Mouse (Mus musculus) liver, embryonic 15.5 days (tissue): ENCODE measurements around the gene Tns4. TPM values are rescaled to one million over a fixed set of nuclear protein-coding genes. Genes with fewer than 3 reads are reported as not detected.

Source experiments
- ATAC-seq: fragments of 200-750 bp; cut with Nextera tagmentation; 2 replicates; pipeline ENCODE4 v1.8.0; 2017; ENCODE audit warnings: moderate number of reproducible peaks, mild to moderate bottlenecking, moderate library complexity; ENCODE audit not compliant: insufficient read depth
- H3K27ac ChIP-seq: fragments of 300-500 bp; sonication (generic); replicated peaks from 2 replicates; pipeline ENCODE4 v1.5.1; 2015; ENCODE audit warnings: mild to moderate bottlenecking, inconsistent platforms
- H3K27me3 ChIP-seq: fragments of 300-500 bp; sonication (generic); 2 replicates; pipeline ENCODE4 v1.6.1; 2015; ENCODE audit warnings: mild to moderate bottlenecking, inconsistent platforms
- H3K36me3 ChIP-seq: fragments of 300-500 bp; sonication (generic); replicated peaks from 2 replicates; pipeline ENCODE4 v1.6.1; 2015; ENCODE audit warnings: moderate library complexity, mild to moderate bottlenecking, inconsistent platforms
- H3K4me1 ChIP-seq: fragments of 300-500 bp; sonication (generic); replicated peaks from 2 replicates; pipeline ENCODE4 v1.6.1; 2015; ENCODE audit warnings: inconsistent platforms
- H3K4me2 ChIP-seq: fragments of 300-500 bp; sonication (generic); 2 replicates; pipeline ENCODE4 v1.6.1; 2015; ENCODE audit warnings: moderate library complexity, mild to moderate bottlenecking, inconsistent platforms
- H3K4me3 ChIP-seq: fragments of 300-500 bp; sonication (generic); replicated peaks from 2 replicates; pipeline ENCODE4 v1.5.1; 2015; ENCODE audit warnings: mild to moderate bottlenecking, inconsistent platforms
- H3K9ac ChIP-seq: fragments of 300-500 bp; sonication (generic); 2 replicates; pipeline ENCODE4 v1.6.1; 2015; ENCODE audit warnings: moderate library complexity, mild to moderate bottlenecking, inconsistent platforms
- H3K9me3 ChIP-seq: fragments of 300-500 bp; sonication (generic); replicated peaks from 2 replicates; pipeline ENCODE4 v1.6.1; 2016; ENCODE audit warnings: inconsistent platforms
- WGBS: fragments of 180-500 bp; shearing (Covaris S2); methylation state at CpG from one replicate; pipeline ENCODE4 v1.1.7; 2015; ENCODE audit warnings: mixed read lengths; ENCODE audit not compliant: insufficient replicate concordance; 5-methylcytosine and 5-hydroxymethylcytosine counted together
- polyA plus RNA-seq: library from polyadenylated mRNA; unstranded; fragments of >200 nt; fragmentation: Nextera tagmentation; extraction: Ambion mirVana; gene quantifications from 2 replicates; pipeline ENCODE4 v1.2.1, GENCODE M21; 2015

Gene Tns4
- polyA plus RNA-seq, 1 experiment from 2014 or later, result 0.29 TPM

DNA sequence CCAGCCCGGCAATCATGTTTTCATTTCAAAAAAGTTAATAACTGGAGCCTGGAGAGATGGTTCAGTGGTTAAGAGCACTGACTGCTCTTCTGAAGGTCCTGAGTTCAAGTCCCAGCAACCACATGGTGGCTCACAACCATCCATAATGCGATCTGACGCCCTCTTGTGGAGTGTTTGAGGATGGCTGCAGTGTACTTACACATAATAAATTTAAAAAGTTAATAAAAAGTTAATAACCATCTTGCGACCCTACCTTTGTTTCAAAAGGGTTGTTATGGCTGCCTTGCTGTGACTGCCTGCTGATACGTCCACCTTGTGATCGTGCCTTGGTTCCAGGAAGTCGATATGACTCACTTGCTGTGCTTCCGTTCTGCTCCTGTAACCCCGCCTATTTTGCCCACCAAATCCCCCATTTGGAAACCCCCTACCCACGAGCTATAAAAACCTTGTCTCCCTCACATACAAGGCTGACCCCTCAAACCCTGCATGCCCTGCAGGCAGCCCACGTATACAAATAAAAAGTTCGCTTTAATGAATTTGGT lies 62.1 kb downstream of the Tns4 start:
- Histone ChIP-seq H3K9me3 (no peaks in the 10 kb centered on the region), H3K4me2 (no peak overlapping the region), H3K4me3 (no peak overlapping the region), H3K9ac (no peak overlapping the region), H3K27ac (no peak overlapping the region), H3K4me1 (peaks cover 18% of the 10 kb centered on the region), H3K27me3 (no peaks in the 10 kb centered on the region), H3K36me3 (peaks cover 7% of the 10 kb centered on the region)
- 61% methylated on average over 12 of the region's 12 CpGs for WGBS
- no peak for ATAC-seq

DNA sequence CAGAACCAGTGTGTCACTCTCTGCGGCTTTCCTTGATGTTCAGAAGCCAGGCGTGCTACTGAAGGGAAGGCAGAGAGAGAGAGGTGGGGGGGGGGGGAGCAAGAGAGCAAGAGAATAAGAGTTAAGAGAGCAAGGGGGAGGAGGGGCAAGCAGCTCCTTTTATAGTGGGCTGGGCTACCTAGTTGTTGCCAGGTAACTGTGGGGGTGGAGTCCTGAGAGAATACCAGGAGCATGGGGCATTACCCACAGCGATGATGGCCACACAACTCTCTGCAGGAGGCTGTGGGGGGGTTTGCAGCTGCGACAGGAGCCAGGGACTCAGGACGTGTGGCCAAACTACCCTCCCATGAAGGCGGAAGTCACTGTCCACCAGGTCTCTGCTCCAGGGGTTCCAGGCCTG lies 63.2 kb downstream of the Tns4 start:
- ATAC-seq, result no peak
- WGBS, result 72% methylated on average over 6 of the region's 6 CpGs
- H3K9ac ChIP-seq, result no peak overlapping the region

DNA sequence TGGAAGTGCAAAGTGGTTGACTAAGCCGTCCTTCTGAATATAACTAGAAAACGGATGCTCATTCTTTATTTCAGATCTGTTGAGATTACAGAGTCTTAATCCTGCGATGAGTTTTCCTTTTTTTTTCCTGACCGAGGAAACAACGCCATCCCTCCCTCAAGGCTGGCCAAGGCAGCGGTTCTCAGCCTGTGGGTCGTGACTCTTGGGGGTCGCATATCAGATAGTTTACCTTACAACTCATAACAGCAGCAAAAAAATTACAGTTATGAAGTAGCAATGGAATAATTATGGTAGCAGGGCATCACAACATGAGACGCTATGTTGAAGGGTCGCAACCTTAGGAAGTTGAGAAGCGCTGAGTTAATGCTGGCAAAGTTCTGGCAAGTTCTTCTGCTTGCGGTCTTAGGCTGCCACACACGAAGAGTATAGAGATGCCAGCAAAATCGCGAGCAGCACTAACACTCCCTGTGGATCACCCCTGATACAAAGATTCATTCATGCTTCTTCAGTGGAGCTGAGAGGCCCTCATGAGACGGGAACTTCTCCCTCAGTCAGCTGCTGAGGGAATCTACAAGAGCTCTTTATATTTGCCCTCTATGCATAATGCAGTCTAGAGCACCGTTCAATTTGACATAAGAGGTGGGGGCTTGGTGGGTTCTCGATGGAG lies 64.5 kb downstream of the Tns4 start:
- Histone ChIP-seq H3K9ac (0 out of 2 replicates have a peak overlapping the region, but pooled peaks have one; percentile 35), H3K27ac (peak overlapping the region; percentile 19; the same call in 1 of the 2 replicates), H3K4me2 (peak overlapping the region; percentile 70), H3K9me3 (no peaks in the 10 kb centered on the region), H3K27me3 (no peaks in the 10 kb centered on the region), H3K4me3 (peak overlapping the region; percentile 51), H3K4me1 (peaks cover 41% of the 10 kb centered on the region), H3K36me3 (peaks cover 31% of the 10 kb centered on the region)
- no peak for ATAC-seq
- WGBS, result 47% methylated on average over 18 of the region's 18 CpGs

More for the DNA sequence above, 63.2 kb downstream of the Tns4 start:
- H3K9me3 ChIP-seq, result no peaks in the 10 kb centered on the region
- H3K4me2 ChIP-seq, result no peak overlapping the region
- H3K36me3 ChIP-seq, result peaks cover 18% of the 10 kb centered on the region
- H3K4me1 ChIP-seq, result peaks cover 29% of the 10 kb centered on the region
- no peaks in the 10 kb centered on the region for H3K27me3 ChIP-seq
- H3K27ac ChIP-seq, result no peak overlapping the region
- no peak overlapping the region for H3K4me3 ChIP-seq

DNA sequence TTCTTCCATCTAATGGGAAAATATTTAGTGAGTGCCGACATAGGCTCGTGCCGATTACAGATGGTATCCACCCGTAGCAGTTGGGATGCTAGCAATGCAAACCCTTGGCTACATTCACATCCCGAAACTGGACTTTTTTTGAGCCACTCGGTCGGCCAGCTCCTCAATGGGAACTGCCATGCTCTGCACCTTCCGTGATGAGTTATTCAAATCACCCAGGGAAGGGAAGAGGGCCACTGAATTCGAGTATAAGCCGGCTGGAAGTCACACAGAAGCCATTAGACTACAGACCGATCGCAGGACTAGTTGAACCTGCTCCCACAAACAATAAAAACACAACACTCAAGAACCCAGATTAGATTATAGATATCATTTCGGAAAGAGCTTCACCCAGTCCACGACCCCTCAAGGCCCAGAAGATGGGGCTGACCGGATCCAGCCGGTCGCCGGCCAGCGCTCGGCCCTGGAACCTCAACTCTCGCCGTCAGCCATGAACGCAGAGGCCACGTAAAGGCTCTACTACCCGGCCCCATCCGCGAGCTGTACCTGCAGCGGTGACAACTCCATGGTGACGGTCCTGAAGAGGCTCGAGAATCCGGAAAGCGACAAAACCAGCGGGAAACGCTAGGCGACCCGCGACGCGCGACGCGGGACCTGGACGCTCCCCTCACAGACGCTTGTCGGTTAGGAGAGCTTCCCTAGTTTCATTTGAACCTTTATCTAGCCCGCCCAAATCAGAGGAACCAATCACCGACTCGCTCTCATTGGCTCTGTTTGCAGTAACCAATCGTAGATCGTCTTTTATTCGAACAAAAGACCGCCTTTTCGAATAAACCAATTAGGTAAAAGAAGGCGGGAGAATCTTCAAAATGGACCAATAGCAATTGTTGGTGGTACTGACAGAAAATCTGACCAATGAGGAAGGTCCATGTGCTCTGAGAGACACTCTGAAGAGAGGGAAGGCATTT lies 65.3 kb downstream of the Tns4 start, which contains the start of gene Top2a:
Gene Top2a (minus strand): TSS at position 690 of the 968 bp plus-strand sequence.
- H3K9me3 ChIP-seq, result no peaks in the 10 kb centered on the region

DNA sequence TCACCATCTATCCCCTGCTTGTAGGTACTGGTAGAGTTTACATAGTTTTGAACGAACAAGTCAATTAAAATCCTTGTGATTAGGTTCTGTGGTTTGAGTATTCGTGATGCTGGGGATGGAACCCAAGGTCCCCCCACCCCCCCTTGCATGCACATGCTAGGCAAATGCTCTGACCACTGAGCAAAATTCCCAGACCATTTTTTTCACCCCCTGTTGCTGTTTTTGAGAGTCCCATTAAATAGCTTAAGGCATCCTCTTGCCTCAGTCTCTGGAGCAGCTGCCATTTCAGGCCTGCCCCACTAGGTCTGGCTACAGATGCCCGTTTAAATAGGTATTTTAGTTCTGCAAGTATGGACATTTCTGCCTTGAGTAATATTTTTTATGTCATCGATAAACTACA lies 66.0 kb downstream of the Tns4 start:
- Histone ChIP-seq H3K4me2 (peak overlapping the region; percentile 72), H3K27me3 (no peaks in the 10 kb centered on the region), H3K36me3 (peaks cover 46% of the 10 kb centered on the region), H3K27ac (peak overlapping the region; percentile 84), H3K4me3 (peak overlapping the region; percentile 88), H3K9ac (peak overlapping the region; percentile 92), H3K4me1 (peaks cover 44% of the 10 kb centered on the region), H3K9me3 (no peaks in the 10 kb centered on the region)
- under 1% methylated on average over 4 of the region's 4 CpGs for WGBS
- no peak for ATAC-seq

More for the DNA sequence above, 65.3 kb downstream of the Tns4 start, which contains the start of gene Top2a:
- Histone ChIP-seq H3K4me1 (peaks cover 41% of the 10 kb centered on the region), H3K27ac (peak within 1 kb of the TSS; percentile 84), H3K4me2 (peak within 1 kb of the TSS; percentile 72), H3K9ac (peak within 1 kb of the TSS; percentile 92), H3K36me3 (peaks cover 39% of the 10 kb centered on the region), H3K27me3 (no peaks in the 10 kb centered on the region), H3K4me3 (peak within 1 kb of the TSS; percentile 88)
- ATAC-seq, result peak; percentile 93
- 0% methylated on average over 54 of the region's 54 CpGs for WGBS

DNA sequence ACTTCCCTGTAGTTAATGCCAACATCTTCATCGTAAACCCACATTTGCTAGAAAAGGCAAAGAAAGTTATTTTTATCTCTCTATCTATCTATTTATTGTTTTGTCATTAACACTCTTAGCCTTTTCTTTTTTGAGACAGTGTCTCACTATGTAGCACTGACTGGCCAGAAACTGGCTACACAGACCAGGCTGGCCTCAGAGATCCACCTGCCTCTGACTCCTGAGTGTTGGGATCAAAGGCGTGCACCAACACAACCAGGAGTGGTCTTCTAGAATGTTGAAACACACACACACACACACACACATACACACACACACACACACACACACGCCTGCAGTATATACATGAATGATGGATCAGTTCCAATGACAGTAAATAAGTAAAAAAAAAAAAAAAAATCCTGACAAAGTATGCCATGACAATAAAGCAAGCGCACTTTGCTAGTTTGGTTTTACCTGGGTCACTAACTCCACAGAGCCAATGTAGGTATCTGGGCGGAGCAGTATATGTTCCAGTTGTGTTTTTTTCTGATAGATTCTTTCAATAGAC lies 66.6 kb downstream of the Tns4 start:
- 57% methylated on average over 5 of the region's 5 CpGs for WGBS
- Histone ChIP-seq H3K27me3 (no peaks in the 10 kb centered on the region), H3K4me1 (peaks cover 44% of the 10 kb centered on the region), H3K4me3 (peak overlapping the region; percentile 88), H3K9me3 (no peaks in the 10 kb centered on the region), H3K4me2 (peak overlapping the region; percentile 72), H3K9ac (peak overlapping the region; percentile 92), H3K36me3 (peaks cover 52% of the 10 kb centered on the region), H3K27ac (0 out of 2 replicates have a peak overlapping the region, but pooled peaks have one; percentile 52)
- ATAC-seq, result no peak

DNA sequence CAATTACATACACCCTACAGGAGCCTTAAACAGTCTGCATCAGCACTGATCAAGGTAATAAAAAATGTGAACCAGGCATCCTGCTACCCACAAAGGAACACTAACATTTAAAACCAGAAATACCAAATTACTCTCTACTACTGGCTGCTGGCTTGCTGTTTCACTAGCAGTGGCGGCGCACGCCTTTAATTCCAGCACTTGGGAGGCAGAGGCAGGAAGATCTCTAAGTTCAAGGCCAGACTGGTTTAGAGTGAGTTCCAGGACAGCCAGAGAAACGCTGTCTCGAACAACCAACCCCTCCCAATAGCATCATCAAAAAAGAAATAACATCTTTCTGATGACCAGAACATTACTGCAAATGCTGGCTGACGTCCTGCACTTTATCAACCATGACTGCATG lies 69.3 kb downstream of the Tns4 start:
- Histone ChIP-seq H3K36me3 (peaks cover 78% of the 10 kb centered on the region), H3K4me3 (no peak overlapping the region), H3K27ac (no peak overlapping the region), H3K9ac (no peak overlapping the region), H3K4me2 (no peak overlapping the region), H3K27me3 (no peaks in the 10 kb centered on the region), H3K4me1 (peaks cover 40% of the 10 kb centered on the region), H3K9me3 (no peaks in the 10 kb centered on the region)
- ATAC-seq, result no peak
- WGBS, result 90% methylated on average over 6 of the region's 6 CpGs

Other genes with a start within 250 kb of the Tns4 start
- 1.2 and 1.3 TPM in 2 replicates for gene Wipf2, start 225.7 kb downstream of the Tns4 start, polyA plus RNA-seq
- gene Cdc6, start 181.5 kb downstream of the Tns4 start, polyA plus RNA-seq, result 54.6 and 58.0 TPM in 2 replicates
- 4.4 and 4.5 TPM in 2 replicates for gene Rara, start 161.5 kb downstream of the Tns4 start, polyA plus RNA-seq
- gene Gjd3, start 106.3 kb downstream of the Tns4 start, polyA plus RNA-seq, result not detected in 2 replicates
- 182 and 184 TPM in 2 replicates for gene Top2a, start 65.1 kb downstream of the Tns4 start, polyA plus RNA-seq
- gene Igfbp4, start 48.1 kb downstream of the Tns4 start, polyA plus RNA-seq, result 249 and 305 TPM in 2 replicates
- gene Ccr7, start 65.8 kb upstream of the Tns4 start, polyA plus RNA-seq, result 0.15 and 0.31 TPM in 2 replicates
- 62.2 and 66.5 TPM in 2 replicates for gene Smarce1, start 141.7 kb upstream of the Tns4 start, polyA plus RNA-seq
- gene Krt222, start 154.8 kb upstream of the Tns4 start, polyA plus RNA-seq, result 0.06 and 0.07 TPM in 2 replicates
- not detected in 2 replicates for gene Krt24, start 196.0 kb upstream of the Tns4 start, polyA plus RNA-seq
- not detected in 2 replicates for gene Krt25, start 233.6 kb upstream of the Tns4 start, polyA plus RNA-seq
- not detected in 2 replicates for gene Krt26, start 248.7 kb upstream of the Tns4 start, polyA plus RNA-seq